Mouse (Mus musculus) MEL (cell line): ENCODE measurements around the gene Anapc11. TPM values are rescaled to one million over a fixed set of nuclear protein-coding genes. Genes with fewer than 3 reads are reported as not detected.

Experiments used
- DNase-seq: peaks from one replicate; pipeline ENCODE4 v3.0.0; 2011; ENCODE audit warnings: low read depth, low spot score
- H3K27ac ChIP-seq: 2 replicates; pipeline ENCODE4 v1.5.1; 2012; ENCODE audit warnings: low read depth, mild to moderate bottlenecking, control low read depth, low read length, moderate library complexity; ENCODE audit not compliant: control insufficient read depth
- H3K27me3 ChIP-seq, 2 experiments: fragments of 150-350 bp in 1 of 2; sonication (generic) in 1 of 2; 2 replicates each; pipeline ENCODE4 v1.6.1; 2012; ENCODE audit warnings: low read length in 2 of 2, mild to moderate bottlenecking in 2 of 2, improper control_type of control experiment in 1 of 2, moderate library complexity in 1 of 2; ENCODE audit not compliant: insufficient read depth in 2 of 2, control insufficient read depth in 1 of 2
- H3K36me3 ChIP-seq, 2 experiments: 2 replicates each; pipeline ENCODE4 v1.6.1; 2012 to 2014; ENCODE audit warnings: low read length in 2 of 2, improper control_type of control experiment in 1 of 2, inconsistent platforms in 1 of 2, mild to moderate bottlenecking in 1 of 2; ENCODE audit not compliant: insufficient read depth in 2 of 2, control insufficient read depth in 1 of 2
- H3K4me1 ChIP-seq, 2 experiments: fragments of 150-350 bp in 1 of 2; sonication (generic) in 1 of 2; 2 replicates each; pipeline ENCODE4 v1.6.1; 2012; ENCODE audit warnings: low read length in 2 of 2, improper control_type of control experiment in 1 of 2, mild to moderate bottlenecking in 1 of 2; ENCODE audit not compliant: insufficient read depth in 2 of 2, control insufficient read depth in 1 of 2
- H3K4me3 ChIP-seq, 2 experiments: fragments of 150-350 bp in 1 of 2; sonication (generic) in 1 of 2; 2 replicates each; pipeline ENCODE4 v1.5.1; 2012; ENCODE audit warnings: low read depth in 2 of 2, low read length in 2 of 2, mild to moderate bottlenecking in 2 of 2, moderate library complexity in 2 of 2, control low read depth in 1 of 2, improper control_type of control experiment in 1 of 2; ENCODE audit not compliant: control insufficient read depth in 1 of 2, insufficient read depth in 1 of 2
- H3K79me2 ChIP-seq: 2 replicates; pipeline ENCODE4 v1.6.1; 2012; ENCODE audit warnings: mild to moderate bottlenecking, low read length, moderate library complexity; ENCODE audit not compliant: control insufficient read depth, poor library complexity, insufficient read depth
- H3K9ac ChIP-seq: 2 replicates; pipeline ENCODE4 v1.6.1; 2012; ENCODE audit warnings: low read depth, mild to moderate bottlenecking, control low read depth, low read length, moderate library complexity; ENCODE audit not compliant: control insufficient read depth, poor library complexity, severe bottlenecking
- H3K9me3 ChIP-seq: fragments of 150-350 bp; sonication (generic); replicated peaks from 2 replicates; pipeline ENCODE4 v1.6.1; 2012; ENCODE audit warnings: mild to moderate bottlenecking, low read length, improper control_type of control experiment, moderate library complexity; ENCODE audit not compliant: insufficient read depth
- BHLHE40 ChIP-seq: IDR thresholded peaks from 2 replicates; pipeline ENCODE4 v1.6.1; 2012; ENCODE audit warnings: low read depth, mild to moderate bottlenecking, inconsistent platforms, low read length, improper control_type of control experiment, borderline replicate concordance
- CHD1 ChIP-seq: IDR thresholded peaks from 2 replicates; pipeline ENCODE4 v1.6.1; 2012; ENCODE audit warnings: low read depth, mild to moderate bottlenecking, inconsistent platforms, low read length, improper control_type of control experiment
- CTCF ChIP-seq, 3 experiments: IDR thresholded peaks in 2 of 3; conservative IDR thresholded peaks in 1 of 3; 2 replicates each; pipeline ENCODE4 v1.5.1; 2011 to 2012; ENCODE audit warnings: low read length in 3 of 3, low read depth in 2 of 3, mild to moderate bottlenecking in 2 of 3, improper control_type of control experiment in 1 of 3, inconsistent platforms in 1 of 3, mixed read lengths in 1 of 3, moderate library complexity in 1 of 3; ENCODE audit not compliant: control insufficient read depth in 1 of 3, insufficient read depth in 1 of 3, poor library complexity in 1 of 3, severe bottlenecking in 1 of 3
- E2F4 ChIP-seq: IDR thresholded peaks from 2 replicates; pipeline ENCODE4 v1.6.1; 2011; ENCODE audit warnings: low read depth, low read length, improper control_type of control experiment, borderline replicate concordance
- ELF1 ChIP-seq: IDR thresholded peaks from 2 replicates; pipeline ENCODE4 v1.6.1; 2014; ENCODE audit warnings: low read depth, mild to moderate bottlenecking, inconsistent platforms, low read length, improper control_type of control experiment, moderate library complexity
- EP300 ChIP-seq, 2 experiments: IDR thresholded peaks; 2 replicates each; pipeline ENCODE4 v1.6.1; 2011; ENCODE audit warnings: improper control_type of control experiment in 2 of 2, low read length in 2 of 2, low read depth in 1 of 2, mild to moderate bottlenecking in 1 of 2
- ETS1 ChIP-seq: IDR thresholded peaks from 2 replicates; pipeline ENCODE4 v1.6.1; 2012; ENCODE audit warnings: low read depth, mild to moderate bottlenecking, inconsistent platforms, low read length, improper control_type of control experiment, moderate library complexity
- GATA1 ChIP-seq: IDR thresholded peaks from 2 replicates; pipeline ENCODE4 v1.6.1; 2011; ENCODE audit warnings: low read depth, low read length, improper control_type of control experiment
- HCFC1 ChIP-seq: IDR thresholded peaks from 2 replicates; pipeline ENCODE4 v1.6.1; 2012; ENCODE audit warnings: low read depth, mild to moderate bottlenecking, inconsistent platforms, low read length, improper control_type of control experiment, moderate library complexity
- KAT2A ChIP-seq: conservative IDR thresholded peaks from 2 replicates; pipeline ENCODE4 v1.6.1; 2012; ENCODE audit warnings: low read depth, low read length, improper control_type of control experiment, inconsistent platforms
- MAX ChIP-seq: IDR thresholded peaks from 2 replicates; pipeline ENCODE4 v1.6.1; 2011; ENCODE audit warnings: low read length, improper control_type of control experiment
- MAZ ChIP-seq: IDR thresholded peaks from 2 replicates; pipeline ENCODE4 v1.6.1; 2012; ENCODE audit warnings: low read depth, mild to moderate bottlenecking, inconsistent platforms, low read length, improper control_type of control experiment
- MEF2A ChIP-seq: IDR thresholded peaks from 2 replicates; pipeline ENCODE4 v1.6.1; 2014; ENCODE audit warnings: low read depth, mild to moderate bottlenecking, inconsistent platforms, low read length, improper control_type of control experiment; ENCODE audit not compliant: poor library complexity, insufficient replicate concordance, severe bottlenecking; ENCODE audit errors: extremely low read depth
- MXI1 ChIP-seq: IDR thresholded peaks from 2 replicates; pipeline ENCODE4 v1.6.1; 2011; ENCODE audit warnings: mild to moderate bottlenecking, low read depth, low read length, improper control_type of control experiment
- MYB ChIP-seq: IDR thresholded peaks from 2 replicates; pipeline ENCODE4 v1.6.1; 2011; ENCODE audit warnings: mild to moderate bottlenecking, low read depth, low read length, improper control_type of control experiment
- MYC ChIP-seq: IDR thresholded peaks from 2 replicates; pipeline ENCODE4 v1.6.1; 2011; ENCODE audit warnings: low read depth, mild to moderate bottlenecking, low read length, improper control_type of control experiment, moderate library complexity
- NELFE ChIP-seq: IDR thresholded peaks from 2 replicates; pipeline ENCODE4 v1.6.1; 2011; ENCODE audit warnings: low read depth, low read length, improper control_type of control experiment
- NRF1 ChIP-seq: IDR thresholded peaks from 2 replicates; pipeline ENCODE4 v1.6.1; 2014; ENCODE audit warnings: low read depth, mild to moderate bottlenecking, inconsistent platforms, low read length, improper control_type of control experiment, moderate library complexity; ENCODE audit not compliant: poor library complexity, insufficient read depth, severe bottlenecking
- POLR2A ChIP-seq, 2 experiments: IDR thresholded peaks; 2 replicates each; pipeline ENCODE4 v1.6.1; 2011 to 2012; ENCODE audit warnings: low read length in 2 of 2, mild to moderate bottlenecking in 2 of 2, control low read depth in 1 of 2, improper control_type of control experiment in 1 of 2, low read depth in 1 of 2, moderate library complexity in 1 of 2; ENCODE audit not compliant: control insufficient read depth in 1 of 2, insufficient read depth in 1 of 2, poor library complexity in 1 of 2
- POLR2AphosphoS2 ChIP-seq: IDR thresholded peaks from 2 replicates; pipeline ENCODE4 v1.6.1; 2011; ENCODE audit warnings: low read length, improper control_type of control experiment
- POLR2AphosphoS5 ChIP-seq: IDR thresholded peaks from 2 replicates; pipeline ENCODE4 v1.6.1; 2012; ENCODE audit warnings: low read depth, borderline replicate concordance, mild to moderate bottlenecking, inconsistent platforms, low read length, moderate library complexity, mixed read lengths
- SIN3A ChIP-seq: IDR thresholded peaks from 2 replicates; pipeline ENCODE4 v1.6.1; 2012; ENCODE audit warnings: low read length, improper control_type of control experiment, inconsistent platforms
- SMC3 ChIP-seq: IDR thresholded peaks from 2 replicates; pipeline ENCODE4 v1.6.1; 2011; ENCODE audit warnings: low read depth, low read length, improper control_type of control experiment
- TBP ChIP-seq: IDR thresholded peaks from 2 replicates; pipeline ENCODE4 v1.8.0; 2011; ENCODE audit warnings: low read depth, low read length, improper control_type of control experiment
- TCF12 ChIP-seq: IDR thresholded peaks from 2 replicates; pipeline ENCODE4 v1.6.1; 2014; ENCODE audit warnings: low read depth, mild to moderate bottlenecking, inconsistent platforms, low read length, improper control_type of control experiment, moderate library complexity
- UBTF ChIP-seq: IDR thresholded peaks from 2 replicates; pipeline ENCODE4 v1.6.1; 2012; ENCODE audit warnings: low read depth, mild to moderate bottlenecking, inconsistent platforms, low read length, improper control_type of control experiment, moderate library complexity, borderline replicate concordance; ENCODE audit not compliant: insufficient read depth
- USF1 ChIP-seq: IDR thresholded peaks from 2 replicates; pipeline ENCODE4 v1.6.1; 2014; ENCODE audit warnings: low read depth, mild to moderate bottlenecking, inconsistent platforms, low read length, improper control_type of control experiment, moderate library complexity
- USF2 ChIP-seq, 2 experiments: IDR thresholded peaks; 2 replicates each; pipeline ENCODE4 v1.6.1; 2011 to 2012; ENCODE audit warnings: improper control_type of control experiment in 2 of 2, low read length in 2 of 2, borderline replicate concordance in 1 of 2, inconsistent platforms in 1 of 2, low read depth in 1 of 2, mild to moderate bottlenecking in 1 of 2; ENCODE audit not compliant: insufficient read depth in 1 of 2
- ZC3H11A ChIP-seq: IDR thresholded peaks from 2 replicates; pipeline ENCODE4 v1.6.1; 2012; ENCODE audit warnings: low read depth, mild to moderate bottlenecking, inconsistent platforms, low read length, improper control_type of control experiment
- ZNF384 ChIP-seq: IDR thresholded peaks from 2 replicates; pipeline ENCODE4 v1.6.1; 2012; ENCODE audit warnings: low read depth, mild to moderate bottlenecking, inconsistent platforms, low read length, improper control_type of control experiment
- polyA plus RNA-seq, 2 experiments: library from polyadenylated mRNA; stranded (reverse) in 1 of 2; unstranded in 1 of 2; fragments of >175 nt in 1 of 2; fragments of >200 nt in 1 of 2; gene quantifications; 2 replicates each; pipeline versions ENCODE4 v1.2.1 to v1.2.4; 2012; ENCODE audit warnings: low replicate concordance in 2 of 2, low read depth in 1 of 2; ENCODE audit not compliant: insufficient read length in 2 of 2, insufficient read depth in 1 of 2, missing spikeins in 1 of 2
- total RNA-seq: library from RNA; depleted of rRNA; stranded (reverse); fragments of 300-350 nt; gene quantifications from 2 replicates; pipeline ENCODE4 v1.2.3, GENCODE M21; 2012

Anapc11 gene
- total and polyA plus RNA-seq, 3 experiments, result 120 to 130 TPM; not detected in 1

DNA sequence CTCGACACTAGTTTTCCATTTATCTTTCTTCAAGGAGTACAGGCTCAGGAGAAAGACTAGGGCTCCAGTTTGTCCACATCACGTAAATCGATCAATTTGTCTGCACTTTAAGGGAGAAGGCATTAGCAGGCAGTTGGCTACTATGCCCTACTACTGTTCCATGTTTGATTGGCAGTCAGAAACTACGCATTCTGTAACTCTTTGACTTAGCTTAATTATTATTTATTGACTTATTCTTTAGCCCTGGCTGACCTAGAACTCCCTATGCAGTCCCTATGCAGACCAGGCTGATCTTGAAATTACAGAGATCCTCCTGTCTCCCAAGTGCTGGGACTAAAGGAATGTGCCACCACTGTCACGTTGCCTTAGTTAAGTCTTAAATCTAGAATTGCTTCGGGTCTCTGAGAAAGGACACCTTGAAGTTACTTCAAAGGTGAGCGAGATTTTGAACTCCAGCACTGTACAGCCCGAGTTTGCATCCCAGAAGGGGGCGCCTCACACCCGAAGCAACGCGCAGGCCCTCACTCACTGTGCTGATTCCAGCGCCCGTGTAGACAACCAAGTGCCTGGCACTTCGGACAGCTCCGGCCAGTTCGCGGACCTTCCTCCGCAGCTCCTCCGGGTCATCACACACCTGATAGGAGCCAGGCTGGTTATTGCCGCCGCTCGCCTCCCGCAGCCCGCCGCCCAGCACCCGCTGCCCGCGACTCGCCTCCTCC is 25.9 kb downstream of the Anapc11 start (continued):
- TF ChIP-seq CHD1 (no peak; the same call in 1 of the 2 replicates), ETS1 (0 out of 2 replicates have a peak, but pooled peaks have one; percentile 14), UBTF (no peak), NELFE (no peak), BHLHE40 (0 out of 2 replicates have a peak, but pooled peaks have one; percentile 21), ELF1 (peak; percentile 52), ZC3H11A (peak; percentile 83)

DNA sequence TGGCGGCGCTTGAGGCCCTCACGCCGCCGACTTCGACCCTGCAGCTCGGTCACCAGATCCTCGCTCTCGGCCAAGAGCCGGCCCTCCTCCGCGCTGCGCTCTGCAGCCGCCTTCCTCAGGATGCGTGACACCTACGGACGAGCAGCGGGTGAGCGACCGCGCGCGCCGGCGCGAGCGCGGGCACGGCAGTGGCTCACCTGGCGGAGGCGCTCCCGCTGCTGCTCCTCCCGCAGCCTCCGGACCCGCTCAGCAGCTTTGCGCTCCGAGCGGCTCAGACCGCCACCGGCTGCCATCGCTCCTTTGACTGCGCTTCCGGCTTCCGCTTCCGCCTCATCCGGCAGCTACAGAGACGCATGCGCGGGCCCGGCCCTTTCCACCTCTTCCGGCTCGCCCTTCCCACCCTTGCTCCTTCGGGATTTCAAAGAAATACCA is 26.5 kb downstream of the Anapc11 start:
- peaks cover 0 to 13% of the 10 kb centered on the region in 2 experiments; a peak in 3 of 4 replicates for H3K4me1 ChIP-seq
- no peaks in the 10 kb centered on the region for H3K27me3 ChIP-seq
- H3K9ac ChIP-seq, result peak overlapping the region; percentile 92
- H3K79me2 ChIP-seq, result peaks cover 35% of the 10 kb centered on the region
- H3K27ac ChIP-seq, result peak overlapping the region; percentile 54
- peak; percentile 92 for DNase-seq
- TF ChIP-seq USF2 (IDR thresholded peaks at IDR 0.05; ENCODE audit: borderline replicate concordance in 1 of 2, insufficient read depth in 1 of 2, low read depth in 1 of 2, low read length in 2 of 2) (no peak), POLR2A (IDR thresholded peaks at IDR 0.05; ENCODE audit: control insufficient read depth in 1 of 2, insufficient read depth in 1 of 2, low read depth in 1 of 2, low read length in 2 of 2, poor library complexity in 1 of 2) (peak; percentile 76 to 87), MAX (peak; percentile 61; the same call in 1 of the 2 replicates), NRF1 (peak; percentile 98), ELF1 (peak; percentile 100), SMC3 (no peak), KAT2A (peak; percentile 49; the same call in 1 of the 2 replicates), CTCF (IDR thresholded peaks at IDR 0.05 in 2 of 3, conservative IDR thresholded peaks at IDR 0.05 in 1 of 3; ENCODE audit: control insufficient read depth in 1 of 3, insufficient read depth in 1 of 3, low read depth in 2 of 3, low read length in 3 of 3, poor library complexity in 1 of 3, severe bottlenecking in 1 of 3) (0 out of 6 replicates have a peak, but pooled peaks of 1 of the 3 experiments have one; percentile 0), NELFE (peak; percentile 86), HCFC1 (peak; percentile 91), USF1 (peak; percentile 5; the same call in 1 of the 2 replicates), POLR2AphosphoS5 (no peak), E2F4 (no peak), MYC (no peak; the same call in 1 of the 2 replicates), MYB (no peak), MAZ (no peak; the same call in 1 of the 2 replicates), MXI1 (peak; percentile 48), GATA1 (no peak), SIN3A (peak; percentile 91; the same call in 1 of the 2 replicates), TCF12 (peak; percentile 58; the same call in 1 of the 2 replicates), ZNF384 (no peak), TBP (peak; percentile 80), EP300 (IDR thresholded peaks at IDR 0.05; ENCODE audit: low read depth in 1 of 2, low read length in 2 of 2) (no peak), POLR2AphosphoS2 (peak; percentile 98), MEF2A (no peak), UBTF (no peak), ETS1 (peak; percentile 16; the same call in 1 of the 2 replicates)
- H3K9me3 ChIP-seq, result no peaks in the 10 kb centered on the region
- peaks cover 3 to 12% of the 10 kb centered on the region in 2 experiments for H3K36me3 ChIP-seq
- peak overlapping the region; percentile 82 to 93 for H3K4me3 ChIP-seq
